Mouse (Mus musculus): Measurements from ENCODE around the gene Anapc7.

The Anapc7 gene

DNA sequence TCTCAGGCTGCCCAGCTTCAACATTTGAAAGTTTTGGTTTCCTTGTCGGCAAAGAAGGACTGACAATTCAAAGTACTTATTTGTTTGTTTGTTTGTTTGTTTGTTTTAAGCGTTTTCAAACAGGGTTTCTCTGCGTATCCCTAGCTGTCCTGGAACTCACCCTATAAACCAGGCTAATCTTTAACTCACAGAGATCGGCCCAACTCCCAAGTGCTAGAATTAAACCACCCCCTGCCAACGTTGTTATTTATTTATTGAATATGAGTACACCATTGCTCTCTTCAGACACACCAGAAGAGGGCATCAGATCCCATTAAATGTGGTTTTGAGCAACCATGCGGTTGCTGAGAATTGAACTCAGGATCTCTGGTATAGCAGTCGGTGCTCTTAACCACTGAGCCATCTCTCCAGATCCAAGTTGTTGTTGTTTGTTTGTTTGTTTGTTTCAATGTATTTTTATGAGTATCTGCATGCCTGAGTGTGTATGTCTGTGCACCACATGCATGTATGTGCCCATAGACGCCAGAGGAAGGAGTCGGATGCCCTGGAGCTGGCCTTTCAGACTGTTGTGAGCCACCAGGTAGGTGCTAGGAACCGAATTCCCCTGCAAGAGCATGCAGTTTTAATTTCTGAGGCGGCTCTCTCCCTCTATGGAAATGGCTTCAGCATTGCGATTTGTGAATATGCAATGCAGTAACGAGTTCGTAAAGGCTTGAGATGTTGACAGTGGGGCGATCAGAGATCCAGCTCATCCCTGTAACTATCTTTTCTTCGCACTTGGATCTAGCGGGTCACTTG, at the start of gene Anapc7:
TSS of gene Anapc7 (plus strand) at position 423 of the 798 bp plus-strand sequence.
- Histone ChIP-seq H3K4me3 (replicated peaks; ENCODE audit: low read length) (peak within 1 kb of the TSS; percentile 98), H3K9me3 (ENCODE audit: low read length) (peaks cover 11% of the 10 kb centered on the region), H3K27me3 (ENCODE audit: insufficient read depth, low read length) (no peaks in the 10 kb centered on the region), H3K36me3 (ENCODE audit: insufficient read depth, low read length) (peaks cover 20% of the 10 kb centered on the region), H3K4me1 (replicated peaks; ENCODE audit: low read depth, low read length) (peaks cover 31% of the 10 kb centered on the region)
- TF ChIP-seq POU5F1 (IDR thresholded peaks at IDR 0.05; ENCODE audit: borderline replicate concordance, low read length) (no peak), CTCF (conservative IDR thresholded peaks at IDR 0.05; ENCODE audit: low read length) (no peak; the same call in 1 of the 2 replicates), NANOG (IDR thresholded peaks at IDR 0.05; ENCODE audit: borderline replicate concordance, low read length) (no peak)

GRCm38 (mm10) chr5:122372192-122372769, 49.2 kb upstream of the Anapc7 start, which contains the start of gene Fam216a:
TSS of gene Fam216a (minus strand) at chr5:122372364.
- H3K36me3 ChIP-seq (ENCODE audit: insufficient read depth, low read length), result peaks cover 66% of the 10 kb centered on the region
- no peaks in the 10 kb centered on the region for H3K27me3 ChIP-seq (ENCODE audit: insufficient read depth, low read length)
- H3K4me3 ChIP-seq (replicated peaks; ENCODE audit: low read length), result peak within 1 kb of the TSS; percentile 97
- TF ChIP-seq POU5F1 (IDR thresholded peaks at IDR 0.05; ENCODE audit: borderline replicate concordance, low read length) (no peak), CTCF (conservative IDR thresholded peaks at IDR 0.05; ENCODE audit: low read length) (no peak), NANOG (IDR thresholded peaks at IDR 0.05; ENCODE audit: borderline replicate concordance, low read length) (no peak)
- no peaks in the 10 kb centered on the region for H3K9me3 ChIP-seq (ENCODE audit: low read length)
- peaks cover 32% of the 10 kb centered on the region for H3K4me1 ChIP-seq (replicated peaks; ENCODE audit: low read depth, low read length)

GRCm38 (mm10) chr5:122372878-122373277, 48.6 kb upstream of the Anapc7 start:
- Histone ChIP-seq H3K36me3 (ENCODE audit: insufficient read depth, low read length) (peaks cover 60% of the 10 kb centered on the region), H3K27me3 (ENCODE audit: insufficient read depth, low read length) (no peaks in the 10 kb centered on the region), H3K9me3 (ENCODE audit: low read length) (no peaks in the 10 kb centered on the region), H3K4me1 (replicated peaks; ENCODE audit: low read depth, low read length) (peaks cover 36% of the 10 kb centered on the region), H3K4me3 (replicated peaks; ENCODE audit: low read length) (peak overlapping the region; percentile 97)
- TF ChIP-seq POU5F1 (IDR thresholded peaks at IDR 0.05; ENCODE audit: borderline replicate concordance, low read length) (no peak), NANOG (IDR thresholded peaks at IDR 0.05; ENCODE audit: borderline replicate concordance, low read length) (no peak), CTCF (conservative IDR thresholded peaks at IDR 0.05; ENCODE audit: low read length) (no peak)

- Histone ChIP-seq H3K27me3 (ENCODE audit: insufficient read depth, low read length) (no peaks in the 10 kb centered on the region), H3K4me3 (replicated peaks; ENCODE audit: low read length) (no peak overlapping the region), H3K4me1 (replicated peaks; ENCODE audit: low read depth, low read length) (peaks cover 61% of the 10 kb centered on the region), H3K9me3 (ENCODE audit: low read length) (no peaks in the 10 kb centered on the region), H3K36me3 (ENCODE audit: insufficient read depth, low read length) (peaks cover 78% of the 10 kb centered on the region)
- TF ChIP-seq NANOG (IDR thresholded peaks at IDR 0.05; ENCODE audit: borderline replicate concordance, low read length) (no peak), CTCF (conservative IDR thresholded peaks at IDR 0.05; ENCODE audit: low read length) (no peak), POU5F1 (IDR thresholded peaks at IDR 0.05; ENCODE audit: borderline replicate concordance, low read length) (no peak)
Observed at GRCm38 (mm10) chr5:122377101-122377833, 44.2 kb upstream of the Anapc7 start.

- Histone ChIP-seq H3K27me3 (ENCODE audit: insufficient read depth, low read length) (no peaks in the 10 kb centered on the region), H3K9me3 (ENCODE audit: low read length) (no peaks in the 10 kb centered on the region), H3K4me3 (replicated peaks; ENCODE audit: low read length) (no peak overlapping the region), H3K4me1 (replicated peaks; ENCODE audit: low read depth, low read length) (peaks cover 59% of the 10 kb centered on the region), H3K36me3 (ENCODE audit: insufficient read depth, low read length) (peaks cover 84% of the 10 kb centered on the region)
- TF ChIP-seq NANOG (IDR thresholded peaks at IDR 0.05; ENCODE audit: borderline replicate concordance, low read length) (no peak), CTCF (conservative IDR thresholded peaks at IDR 0.05; ENCODE audit: low read length) (no peak), POU5F1 (IDR thresholded peaks at IDR 0.05; ENCODE audit: borderline replicate concordance, low read length) (no peak)
Observed at GRCm38 (mm10) chr5:122378171-122378570, 43.3 kb upstream of the Anapc7 start.

- TF ChIP-seq NANOG (IDR thresholded peaks at IDR 0.05; ENCODE audit: borderline replicate concordance, low read length) (no peak), CTCF (conservative IDR thresholded peaks at IDR 0.05; ENCODE audit: low read length) (peak; percentile 89), POU5F1 (IDR thresholded peaks at IDR 0.05; ENCODE audit: borderline replicate concordance, low read length) (no peak)
- no peak overlapping the region for H3K4me3 ChIP-seq (replicated peaks; ENCODE audit: low read length)
Observed at GRCm38 (mm10) chr5:122379374-122380155, 41.9 kb upstream of the Anapc7 start.

DNA sequence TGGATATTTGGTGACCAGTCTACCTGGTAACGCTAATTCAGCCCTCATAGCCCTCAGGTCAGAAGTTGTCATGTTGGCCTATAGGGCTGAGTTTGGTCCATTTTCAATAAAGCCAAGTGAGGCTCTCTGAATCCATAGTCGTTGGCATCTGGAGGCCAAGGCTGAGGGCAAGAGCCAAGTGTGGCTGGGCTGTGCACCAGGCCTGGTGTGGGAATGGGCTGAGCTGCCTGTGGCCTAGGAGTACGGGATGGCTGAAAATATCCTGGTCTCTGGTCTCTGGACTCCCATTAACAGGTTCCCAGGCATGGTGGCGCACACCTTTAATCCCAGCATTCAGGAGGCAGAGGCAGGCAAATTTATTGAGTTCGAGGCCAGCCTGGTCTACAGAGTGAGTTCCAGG, 31.5 kb upstream of the Anapc7 start:
- Histone ChIP-seq H3K9me3 (ENCODE audit: low read length) (no peaks in the 10 kb centered on the region), H3K4me3 (replicated peaks; ENCODE audit: low read length) (no peak overlapping the region), H3K4me1 (replicated peaks; ENCODE audit: low read depth, low read length) (peaks cover 25% of the 10 kb centered on the region), H3K36me3 (ENCODE audit: insufficient read depth, low read length) (peaks cover 21% of the 10 kb centered on the region), H3K27me3 (ENCODE audit: insufficient read depth, low read length) (no peaks in the 10 kb centered on the region)
- no peak for TF ChIP-seq POU5F1 (IDR thresholded peaks at IDR 0.05; ENCODE audit: borderline replicate concordance, low read length)
- TF ChIP-seq NANOG (IDR thresholded peaks at IDR 0.05; ENCODE audit: borderline replicate concordance, low read length), result no peak

More at GRCm38 (mm10) chr5:122379374-122380155, 41.9 kb upstream of the Anapc7 start:
- Histone ChIP-seq H3K9me3 (ENCODE audit: low read length) (no peaks in the 10 kb centered on the region), H3K4me1 (replicated peaks; ENCODE audit: low read depth, low read length) (peaks cover 49% of the 10 kb centered on the region), H3K27me3 (ENCODE audit: insufficient read depth, low read length) (no peaks in the 10 kb centered on the region), H3K36me3 (ENCODE audit: insufficient read depth, low read length) (peaks cover 73% of the 10 kb centered on the region)
